Mouse (Mus musculus) urinary bladder, postnatal 36 days (tissue): Measurements from ENCODE around the gene Sh3bgrl.

ENCODE experiments used
- DNase-seq, 2 experiments: peaks; one replicate each; pipeline ENCODE4 v3.0.0; 2022; ENCODE audit warnings: low spot score in 2 of 2, mixed read lengths in 1 of 2

Sh3bgrl gene

GRCm38 (mm10) chrX:109131834-109132233, 36.7 kb downstream of the Sh3bgrl start:
- DNase-seq: no peak

- DNase-seq: no peak
Measured at GRCm38 (mm10) chrX:109132463-109132862, 37.3 kb downstream of the Sh3bgrl start.

GRCm38 (mm10) chrX:109133500-109133899, 38.3 kb downstream of the Sh3bgrl start:
- no peak for DNase-seq

GRCm38 (mm10) chrX:109136306-109136705, 41.1 kb downstream of the Sh3bgrl start:
- DNase-seq: no peak

GRCm38 (mm10) chrX:109136820-109137219, 41.7 kb downstream of the Sh3bgrl start:
- no peak for DNase-seq

GRCm38 (mm10) chrX:109137295-109137694, 42.1 kb downstream of the Sh3bgrl start:
- no peak for DNase-seq

- DNase-seq: no peak
Measured at GRCm38 (mm10) chrX:109141337-109141870, 46.2 kb downstream of the Sh3bgrl start.

GRCm38 (mm10) chrX:109142281-109142680, 47.1 kb downstream of the Sh3bgrl start:
- DNase-seq: no peak

GRCm38 (mm10) chrX:109145779-109146178, 50.6 kb downstream of the Sh3bgrl start:
- DNase-seq: no peak

- no peak for DNase-seq
Measured at GRCm38 (mm10) chrX:109147108-109147507, 51.9 kb downstream of the Sh3bgrl start.

GRCm38 (mm10) chrX:109151228-109151627, 56.1 kb downstream of the Sh3bgrl start:
- DNase-seq: no peak

GRCm38 (mm10) chrX:109160326-109160725, 65.2 kb downstream of the Sh3bgrl start:
- DNase-seq: no peak

GRCm38 (mm10) chrX:109160901-109161300, 65.7 kb downstream of the Sh3bgrl start:
- DNase-seq: no peak

GRCm38 (mm10) chrX:109175038-109175437, 79.9 kb downstream of the Sh3bgrl start:
- DNase-seq: no peak

GRCm38 (mm10) chrX:109175470-109175869, 80.3 kb downstream of the Sh3bgrl start:
- DNase-seq: no peak

GRCm38 (mm10) chrX:109184706-109185478, 89.7 kb downstream of the Sh3bgrl start:
- no peak for DNase-seq

GRCm38 (mm10) chrX:109189607-109190006, 94.4 kb downstream of the Sh3bgrl start:
- no peak for DNase-seq

GRCm38 (mm10) chrX:109190969-109191368, 95.8 kb downstream of the Sh3bgrl start:
- no peak for DNase-seq

GRCm38 (mm10) chrX:109191436-109191835, 96.3 kb downstream of the Sh3bgrl start:
- no peak for DNase-seq

GRCm38 (mm10) chrX:109196468-109196867, 101.3 kb downstream of the Sh3bgrl start, which contains the start of gene Gm6377:
TSS of gene Gm6377 (plus strand) at chrX:109196756.
- DNase-seq: no peak

GRCm38 (mm10) chrX:109207843-109208242, 112.7 kb downstream of the Sh3bgrl start:
- no peak for DNase-seq

GRCm38 (mm10) chrX:109228720-109229119, 133.6 kb downstream of the Sh3bgrl start:
- DNase-seq: no peak

GRCm38 (mm10) chrX:109235383-109236036, 140.3 kb downstream of the Sh3bgrl start:
- DNase-seq: no peak
